Mouse (Mus musculus) T-helper 1 cell (primary cell): ENCODE data around the gene Hmbs.
"Not testable (repeated sequence)": the region's sequence is repeated elsewhere in the genome, so short reads cannot be mapped to it uniquely, and the experiment has no call there.

Source experiments
- in situ Hi-C: fragments of 300-600 bp; cut with MboI, MseI; formaldehyde crosslinking; loops from one replicate; pipeline ENCODE4 v1.15.1; 2025; ENCODE audit warnings: high pct_unique_total_duplicates

The Hmbs gene

DNA sequence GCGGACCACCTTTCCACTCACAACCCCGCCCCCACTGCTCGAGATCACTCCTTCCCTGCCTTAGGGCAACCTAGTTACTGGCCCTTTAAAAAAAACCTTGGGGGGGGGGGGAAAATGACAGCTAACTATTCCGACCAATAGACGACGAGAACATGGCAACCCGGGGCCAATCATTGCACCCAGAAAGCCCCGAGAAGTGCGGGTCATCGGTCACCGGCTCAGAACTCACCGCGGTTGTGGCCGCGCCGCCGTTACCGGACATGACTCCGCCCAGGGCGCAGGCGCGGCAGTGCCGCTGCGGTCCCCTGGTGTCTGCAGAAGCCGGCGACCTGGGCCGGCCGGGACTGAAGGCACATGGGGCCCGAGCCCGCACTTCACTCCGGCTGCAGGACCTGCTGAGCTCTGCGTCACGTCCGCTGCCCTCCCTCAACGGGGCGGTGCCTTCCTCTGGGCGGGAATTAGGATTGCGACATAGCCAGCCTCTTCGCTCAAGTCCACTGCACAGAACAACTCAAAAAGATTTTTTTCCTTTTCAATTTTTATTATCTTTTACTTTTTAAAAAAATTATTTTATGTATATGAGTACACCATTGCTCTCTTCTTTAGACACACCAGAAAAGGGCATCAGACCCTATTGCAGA is at the start of gene Hmbs:
Gene Hmbs (minus strand): TSS at position 448 of the 641 bp plus-strand sequence.
- in situ Hi-C loops = loop anchor here (5.0 kb wide), 1 partner anchor 53 kb away; the partner anchor contains the start of gene Slc37a4

DNA sequence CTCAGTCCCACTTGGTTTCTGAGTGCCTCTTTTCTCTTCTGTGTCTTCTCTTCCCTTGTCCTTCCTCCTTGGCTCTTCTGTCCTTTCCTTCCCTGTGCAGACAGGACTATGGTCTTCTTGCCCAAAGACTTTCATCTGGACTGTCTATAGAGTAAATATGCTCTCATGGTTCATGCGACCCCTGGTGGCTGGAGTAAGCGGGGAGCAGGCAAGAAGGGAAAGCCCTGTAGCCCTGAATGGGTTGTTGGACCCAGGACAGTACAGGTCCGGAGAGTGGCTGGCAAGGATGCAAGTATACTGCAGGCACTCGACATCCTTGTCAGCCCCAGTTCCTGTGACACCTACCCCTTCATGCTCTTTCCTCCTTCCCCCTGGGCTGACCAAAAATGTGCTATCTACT is 47.4 kb upstream of the Hmbs start:
- in situ Hi-C loops = no loop called here

DNA sequence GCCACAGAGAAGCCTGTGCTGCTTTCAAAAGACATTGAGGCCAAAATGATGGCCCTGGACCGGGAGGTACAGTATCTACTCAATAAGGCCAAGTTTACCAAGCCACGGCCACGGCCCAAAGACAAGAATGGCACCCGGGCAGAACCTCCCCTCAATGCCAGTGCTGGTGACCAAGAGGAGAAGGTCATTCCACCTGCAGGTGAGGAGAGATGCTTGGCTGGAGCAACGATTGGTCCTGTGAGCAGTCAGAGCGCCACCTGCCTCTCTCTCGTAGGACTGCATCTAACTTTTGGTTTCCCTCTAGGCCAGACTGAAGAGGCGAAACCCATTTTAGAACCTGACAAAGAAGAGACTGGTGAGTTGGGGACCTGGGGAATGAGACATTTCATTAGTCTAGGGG is 45.2 kb upstream of the Hmbs start:
- in situ Hi-C loops = no loop called here

DNA sequence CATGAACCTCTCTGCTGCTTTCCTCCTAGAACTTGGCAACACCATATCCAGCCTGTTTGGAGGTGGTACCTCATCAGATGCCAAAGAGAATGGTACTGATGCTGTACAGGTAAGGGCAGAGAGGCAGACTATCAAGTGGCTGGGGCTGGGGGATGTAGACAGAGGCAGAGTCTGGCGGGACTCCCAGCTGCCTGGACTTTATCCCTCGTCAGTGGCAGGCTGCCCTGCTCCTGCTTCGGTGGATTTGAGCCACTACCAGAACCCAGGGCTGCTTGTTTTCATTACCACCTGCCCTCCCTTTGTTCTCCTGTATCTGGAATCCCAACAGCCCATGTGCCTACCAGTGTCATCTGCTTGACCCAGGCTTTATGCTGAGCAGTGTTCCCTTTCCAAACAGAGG is 43.2 kb upstream of the Hmbs start:
- in situ Hi-C loops = no loop called here

DNA sequence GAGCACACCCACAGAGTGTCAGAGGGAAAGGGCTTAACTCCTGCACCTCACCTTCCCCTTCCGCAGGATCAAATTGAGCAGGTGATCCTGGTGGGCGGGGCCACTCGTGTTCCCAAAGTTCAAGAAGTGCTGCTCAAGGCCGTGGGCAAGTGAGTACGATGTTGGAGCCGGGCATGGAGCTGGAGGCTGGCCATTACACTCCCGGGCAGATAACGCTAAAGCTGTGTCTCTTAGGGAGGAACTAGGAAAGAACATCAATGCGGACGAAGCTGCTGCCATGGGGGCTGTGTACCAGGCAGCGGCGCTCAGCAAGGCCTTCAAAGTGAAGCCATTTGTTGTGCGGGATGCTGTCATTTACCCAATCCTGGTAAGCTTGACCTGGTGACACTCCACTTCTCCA is 40.6 kb upstream of the Hmbs start:
- in situ Hi-C loops = no loop called here

DNA sequence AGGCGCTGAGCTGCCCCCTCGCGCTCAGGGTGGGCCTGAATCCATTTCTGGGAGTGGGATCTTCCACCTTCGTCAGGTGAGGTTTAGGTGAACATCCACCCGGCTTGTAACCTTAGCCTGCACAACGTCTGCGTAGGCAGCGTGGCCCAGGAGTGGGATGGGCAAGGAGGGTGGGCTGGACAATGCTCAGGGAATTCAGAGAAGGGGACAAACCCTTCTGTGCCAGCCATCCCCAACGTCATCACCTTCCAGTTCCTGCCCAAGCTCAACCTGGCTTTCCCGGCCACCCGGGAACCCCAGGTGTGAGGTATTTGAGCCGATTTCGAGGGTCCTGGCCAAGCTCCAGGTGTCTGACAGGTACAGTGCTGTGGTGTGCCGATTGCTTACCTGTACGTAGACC is 35.8 kb upstream of the Hmbs start:
- in situ Hi-C loops = no loop called here

DNA sequence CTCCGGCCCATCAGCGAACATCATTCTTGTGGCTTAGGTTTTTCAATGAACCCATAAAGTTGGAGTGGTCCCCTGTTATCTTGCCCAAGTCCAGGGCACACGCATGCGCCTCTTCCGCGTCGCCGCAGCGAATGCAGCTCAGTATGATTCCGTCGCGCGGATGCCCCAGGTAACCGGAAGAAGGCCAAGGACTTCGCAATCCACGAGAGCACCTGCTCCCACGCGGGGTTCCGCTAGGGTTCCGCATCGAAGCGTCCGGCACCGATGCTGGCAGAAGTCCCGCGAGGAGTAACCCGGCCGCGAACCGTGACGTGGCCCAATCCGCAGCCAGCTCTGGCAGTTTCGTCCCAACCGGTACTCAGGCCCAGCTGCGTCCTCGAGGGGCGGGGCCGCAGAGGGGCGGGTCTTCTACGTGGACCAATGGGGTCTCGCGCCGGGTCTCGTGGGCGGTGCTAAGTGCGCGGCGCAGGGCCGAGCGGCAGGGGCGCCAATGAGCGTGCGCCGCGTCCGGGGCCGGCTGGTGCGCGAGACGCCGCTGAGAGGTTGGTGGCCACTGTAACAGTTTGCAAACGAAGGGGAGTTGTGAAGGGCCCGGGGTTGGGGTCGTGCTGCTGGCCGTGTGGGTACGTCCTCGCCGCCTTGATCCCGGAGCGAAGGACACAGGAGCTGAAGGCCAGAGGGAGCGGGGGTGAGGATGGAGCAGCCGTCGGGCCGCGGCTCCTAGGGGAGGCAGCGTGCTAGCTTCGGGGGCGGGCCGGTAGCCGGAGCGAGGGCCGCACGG is 35.2 kb upstream of the Hmbs start, which contains the start of gene Hyou1:
Gene Hyou1 (plus strand): TSS at position 437 of the 781 bp plus-strand sequence.
- in situ Hi-C loops = no loop called here

DNA sequence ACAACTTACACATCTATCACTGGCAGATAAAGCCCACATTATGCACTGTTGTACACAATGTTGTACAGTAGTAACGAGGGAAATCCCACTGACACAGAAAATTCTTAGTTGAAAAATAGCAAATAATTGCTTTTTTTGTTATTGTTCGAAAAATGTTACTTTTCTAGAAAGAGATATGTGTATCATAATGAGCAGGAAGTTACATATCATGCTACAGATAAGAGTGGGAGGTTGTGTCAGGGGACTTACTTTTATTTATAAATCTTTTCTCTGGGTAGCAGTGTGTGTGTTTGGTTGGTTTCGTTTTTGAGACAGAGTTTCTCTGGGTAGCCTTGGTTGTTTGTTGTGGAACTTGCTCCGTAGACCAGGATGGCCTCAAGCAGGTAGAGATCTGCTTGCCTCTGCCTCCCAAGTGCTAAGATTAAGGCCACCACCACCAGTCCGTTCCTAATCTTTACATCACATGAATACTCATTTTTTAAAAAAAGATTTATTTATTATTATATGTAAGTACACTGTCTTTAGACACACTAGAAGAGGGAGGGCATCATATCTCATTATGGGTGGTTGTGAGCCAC is 34.2 kb upstream of the Hmbs start:
- in situ Hi-C loops = no loop called here

DNA sequence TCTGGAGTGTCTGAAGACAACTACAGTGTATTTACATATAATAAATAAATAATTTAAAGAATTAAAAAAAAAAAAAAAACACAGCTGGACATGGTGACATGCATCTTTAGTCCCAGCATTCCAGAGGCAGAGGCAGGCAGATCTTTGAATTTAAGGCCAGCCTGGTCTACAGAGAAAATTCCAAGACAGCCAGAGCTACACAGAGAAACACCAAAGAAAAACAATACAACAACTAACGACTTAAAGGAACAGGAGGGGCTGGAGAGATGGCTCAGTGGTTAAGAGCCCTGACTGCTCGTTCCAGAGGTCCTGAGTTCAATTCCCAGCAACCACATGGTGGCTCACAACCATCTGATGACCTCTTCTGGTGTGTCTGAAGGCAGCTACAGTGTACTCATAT is 33.3 kb upstream of the Hmbs start:
- in situ Hi-C loops = not testable (repeated sequence)

DNA sequence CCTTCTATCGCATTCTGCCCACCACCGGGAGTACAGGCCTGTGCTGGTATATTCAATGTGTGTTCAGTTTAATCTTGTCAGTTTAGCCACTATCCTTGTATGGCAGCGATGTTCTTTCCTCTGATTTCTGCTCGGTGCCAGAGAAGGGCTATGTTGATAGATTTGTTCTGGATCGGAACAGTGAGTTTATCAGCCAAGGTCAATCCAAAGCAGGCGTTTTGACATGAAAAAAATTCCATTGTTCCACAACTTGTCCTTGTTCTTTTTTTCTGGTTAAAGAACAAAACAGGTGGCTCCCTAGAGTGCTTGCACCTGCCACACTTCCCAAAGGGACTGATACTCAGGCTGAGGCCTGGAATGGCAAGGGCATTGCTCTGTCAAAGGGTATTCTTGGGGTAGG is 32.1 kb upstream of the Hmbs start:
- in situ Hi-C loops = no loop called here

DNA sequence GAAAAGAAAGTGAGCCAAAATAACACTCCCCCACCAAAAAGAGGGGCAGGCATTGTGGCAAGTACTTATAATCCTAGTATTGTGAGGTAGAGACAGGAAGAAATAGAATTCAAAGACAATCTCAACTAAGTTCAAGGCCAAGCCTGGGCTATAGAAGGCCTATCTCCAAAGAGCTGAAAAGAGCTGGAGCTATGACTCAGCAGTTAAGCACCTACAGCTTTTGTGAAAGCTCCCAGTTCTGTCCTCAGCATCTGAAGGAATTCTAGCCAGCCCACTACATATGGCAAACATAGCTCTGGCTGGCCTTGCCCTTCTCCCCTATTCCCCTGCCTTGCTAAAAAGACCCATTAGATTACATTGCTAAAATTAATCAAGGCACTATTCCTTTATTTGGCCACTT is 29.4 kb upstream of the Hmbs start:
- in situ Hi-C loops = no loop called here

DNA sequence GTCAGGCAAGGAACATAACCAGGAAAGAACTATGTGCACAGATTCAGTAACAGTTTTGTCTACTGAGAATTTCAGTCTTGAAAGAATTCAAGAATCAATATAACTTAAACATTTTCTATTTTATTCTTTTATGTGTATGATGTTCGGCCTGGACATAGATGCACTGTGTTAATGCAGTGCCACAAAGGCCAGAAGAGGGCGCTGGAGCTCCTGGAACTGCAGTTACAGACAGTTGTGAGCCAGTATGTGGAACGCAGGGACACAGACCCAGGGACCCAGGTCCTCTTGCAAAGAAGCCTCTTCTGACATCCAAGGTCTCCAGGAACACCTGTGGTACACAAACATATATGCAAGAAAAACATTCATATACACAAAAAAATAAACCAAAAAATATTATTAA is 20.5 kb upstream of the Hmbs start:
- in situ Hi-C loops = no loop called here

DNA sequence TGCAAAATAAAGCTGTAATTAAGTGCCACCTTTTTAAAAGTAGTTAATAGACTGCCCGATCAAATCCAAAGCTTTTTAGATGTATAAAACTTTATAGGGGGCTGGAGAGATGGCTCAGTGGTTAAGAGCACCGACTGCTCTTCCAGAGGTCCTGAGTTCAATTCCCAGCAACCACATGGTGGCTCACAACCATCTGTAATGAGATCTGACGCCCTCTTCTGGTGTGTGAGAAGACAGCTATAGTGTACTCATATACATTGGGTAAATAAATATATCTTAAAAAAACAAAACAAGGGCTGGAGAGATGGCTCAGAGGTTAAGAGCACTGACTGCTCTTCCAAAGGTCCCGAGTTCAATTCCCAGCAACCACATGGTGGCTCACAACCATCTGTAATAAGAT is 17.9 kb upstream of the Hmbs start:
- in situ Hi-C loops = not testable (repeated sequence)

DNA sequence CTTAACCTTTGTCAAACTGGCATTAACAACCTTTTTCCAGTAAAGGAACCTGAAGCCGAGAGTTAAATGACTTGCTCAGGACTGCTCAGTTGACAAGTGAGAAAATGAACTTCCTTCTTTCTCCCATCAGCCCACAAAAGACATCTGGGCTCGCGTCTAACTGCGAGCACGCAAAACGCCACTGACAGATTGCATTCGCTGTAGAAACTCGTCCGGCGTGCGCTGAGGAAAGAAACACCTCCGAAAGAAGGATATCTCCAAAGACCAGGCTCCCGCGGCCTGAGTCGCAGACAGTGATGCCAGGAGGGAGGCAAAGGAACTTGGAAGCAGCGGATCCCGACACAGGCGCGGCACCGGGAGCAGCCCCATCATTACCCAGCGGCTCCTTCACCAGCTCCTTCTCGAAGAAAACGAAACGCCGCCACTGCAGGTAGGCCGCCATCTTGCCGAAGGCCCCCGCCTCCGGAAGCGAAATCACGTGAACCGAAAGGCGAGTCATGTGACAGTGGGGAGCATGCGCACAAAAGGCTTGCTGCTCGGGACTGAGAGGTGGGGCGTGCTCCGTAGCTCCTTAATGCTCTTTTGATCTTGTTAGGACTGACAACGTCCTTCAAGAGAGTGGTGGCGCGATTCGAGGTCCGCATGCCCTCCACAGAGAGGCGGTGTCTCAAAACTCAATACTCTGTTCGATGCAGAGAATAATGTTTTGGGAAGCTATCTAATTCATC is 17.3 kb upstream of the Hmbs start, which contains the start of gene Vps11:
Gene Vps11 (minus strand): TSS at position 481 of the 728 bp plus-strand sequence.
- in situ Hi-C loops = no loop called here

DNA sequence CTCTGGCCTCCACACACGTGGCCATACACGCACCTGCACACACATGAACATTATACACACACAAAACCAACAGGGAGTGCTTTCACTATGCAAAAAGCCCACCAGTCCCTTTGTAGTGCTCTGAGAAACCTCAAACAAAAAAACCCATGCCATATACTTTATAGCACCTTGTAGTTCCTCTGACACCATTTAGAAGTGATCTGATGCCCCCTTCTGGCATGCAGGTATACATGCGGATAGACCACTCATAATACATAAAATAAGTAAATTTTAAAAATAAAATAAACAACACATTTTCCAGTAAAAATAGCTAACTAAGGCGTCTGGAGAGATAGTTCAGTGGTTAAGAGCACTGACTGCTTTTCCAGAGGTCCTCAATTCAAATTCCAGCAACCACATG is 13.2 kb upstream of the Hmbs start:
- in situ Hi-C loops = no loop called here

DNA sequence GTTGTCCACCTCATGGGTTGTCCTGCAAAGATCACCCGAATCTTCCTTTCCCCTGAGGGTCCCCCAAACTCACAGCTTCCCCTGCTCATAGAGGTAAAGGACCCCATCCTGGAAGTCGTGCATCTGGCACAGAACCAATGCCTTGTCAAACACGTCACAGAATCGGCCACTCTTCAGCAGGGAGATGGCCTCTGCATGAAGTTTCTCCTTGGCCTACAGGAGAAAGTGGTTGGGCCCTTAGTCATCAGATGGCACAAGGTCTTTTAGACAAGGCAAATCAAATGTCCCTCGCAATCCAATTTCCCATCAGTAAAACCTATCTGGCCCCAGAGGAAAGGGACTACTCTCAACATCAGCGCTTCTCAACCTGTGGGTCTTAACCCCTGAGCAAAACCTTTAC is 9.1 kb upstream of the Hmbs start:
- in situ Hi-C loops = no loop called here

DNA sequence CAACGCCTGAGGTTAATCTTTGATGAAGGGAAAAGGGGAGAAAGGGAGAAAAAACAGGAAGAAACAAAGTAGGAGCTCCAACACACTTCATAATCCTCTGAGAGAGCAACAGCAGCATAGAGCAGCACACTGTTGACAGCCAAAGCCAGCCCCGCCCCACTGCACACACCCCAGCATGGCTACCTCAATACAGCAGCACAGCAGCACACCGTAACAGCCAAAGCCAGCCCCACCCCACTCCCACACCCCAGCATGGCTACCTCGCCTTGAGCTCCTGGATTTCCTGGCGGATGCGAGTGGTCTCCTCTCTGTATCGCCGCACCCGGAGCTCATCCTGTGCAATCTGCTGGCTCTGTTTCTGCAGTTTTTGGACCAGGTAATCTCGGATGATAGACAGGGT is 8.3 kb upstream of the Hmbs start:
- in situ Hi-C loops = no loop called here

DNA sequence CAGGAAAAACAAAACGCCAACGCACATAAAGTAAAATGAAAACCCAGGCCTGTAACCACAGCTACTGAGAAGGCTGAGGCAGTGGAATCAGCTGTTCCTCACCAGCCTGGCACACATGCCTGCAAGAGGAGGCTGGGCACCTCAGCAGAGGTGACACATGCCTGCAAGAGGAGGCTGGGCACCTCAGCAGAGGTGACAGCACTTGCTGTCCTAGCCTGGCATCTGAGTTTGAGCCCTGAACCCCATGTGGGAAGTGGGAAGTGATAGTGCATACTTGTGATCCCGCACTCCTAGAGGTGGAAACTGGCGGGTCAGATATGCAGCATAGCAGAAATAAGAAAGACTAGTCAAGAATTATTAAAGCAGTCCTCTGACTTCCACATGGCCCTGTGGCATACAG is 7.4 kb upstream of the Hmbs start:
- in situ Hi-C loops = no loop called here

DNA sequence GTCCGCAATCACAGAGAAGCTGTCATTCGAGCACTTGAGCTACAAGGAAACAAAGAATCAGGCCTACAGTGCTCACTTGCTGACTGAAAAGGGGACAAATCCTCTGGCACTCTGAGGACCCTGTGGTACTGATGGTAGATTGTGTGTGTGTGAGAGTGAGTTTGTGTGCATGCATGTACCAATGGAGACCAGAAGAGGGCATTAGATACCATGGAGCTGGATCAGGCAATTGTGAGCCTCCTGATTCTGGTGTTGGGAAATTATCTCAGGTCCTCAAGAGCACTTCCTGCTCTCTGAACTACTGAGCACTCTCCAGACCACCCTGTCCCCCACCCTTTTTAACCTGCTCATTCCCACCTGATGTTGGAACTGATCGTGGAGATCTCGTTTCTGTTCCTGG is 4.5 kb upstream of the Hmbs start:
- in situ Hi-C loops = no loop called here

DNA sequence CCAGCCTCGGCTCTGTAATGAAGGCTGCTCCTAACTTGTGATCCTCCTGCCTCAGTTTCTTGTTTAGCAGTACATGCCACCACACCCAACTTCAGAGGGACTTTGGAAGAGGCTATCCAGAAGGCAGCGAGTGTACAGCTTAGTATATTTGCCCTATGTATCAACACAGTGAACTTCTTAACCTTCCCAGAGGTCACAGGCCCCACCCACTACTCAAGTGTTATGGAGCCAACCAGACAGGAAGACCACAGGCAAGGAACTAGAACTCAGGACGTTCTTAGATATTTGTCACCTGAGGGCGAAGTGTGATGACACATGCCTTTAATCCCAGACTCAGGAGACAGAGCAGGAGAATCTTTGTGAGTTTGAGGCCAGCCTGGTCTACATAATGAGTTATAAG is 3.6 kb upstream of the Hmbs start:
- in situ Hi-C loops = no loop called here

DNA sequence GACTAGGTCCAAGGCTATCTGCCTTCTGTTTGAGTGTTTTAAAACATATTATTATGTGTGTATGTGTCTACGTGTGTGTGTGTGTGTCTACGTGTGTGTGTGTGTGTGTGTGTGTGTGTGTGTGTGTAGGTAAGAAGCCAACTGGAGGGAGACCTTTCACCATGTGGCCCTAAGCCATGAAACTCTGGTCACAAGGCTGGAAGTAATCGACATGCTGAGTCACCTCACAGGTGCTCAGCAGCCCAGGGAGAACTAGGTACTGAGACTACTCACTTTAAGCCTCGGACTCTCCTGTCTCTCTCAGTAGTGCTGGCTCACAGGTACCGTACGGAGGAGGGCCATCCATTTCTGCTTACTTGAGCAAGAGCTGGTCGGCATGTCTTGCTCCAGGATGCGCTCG is 3.1 kb upstream of the Hmbs start:
- in situ Hi-C loops = no loop called here
